Mouse (Mus musculus) yolk sac, embryonic 10.5 days (tissue): ENCODE measurements at regions not wholly inside any gene's neighbourhood (a gene's known extent, or its start where the extent isn't known, plus 50 kb on each side); places are given as distances from the start of the nearest gene placed in this dataset.

ENCODE experiments used
- DNase-seq: peaks from one replicate; pipeline ENCODE4 v3.0.0-alpha.2; 2017; ENCODE audit warnings: low spot score

- DNase-seq: no peak
These were observed 286.6 kb upstream of the Prkd1 start for GRCm38 (mm10) chr12:50935516-50935915.

DNA sequence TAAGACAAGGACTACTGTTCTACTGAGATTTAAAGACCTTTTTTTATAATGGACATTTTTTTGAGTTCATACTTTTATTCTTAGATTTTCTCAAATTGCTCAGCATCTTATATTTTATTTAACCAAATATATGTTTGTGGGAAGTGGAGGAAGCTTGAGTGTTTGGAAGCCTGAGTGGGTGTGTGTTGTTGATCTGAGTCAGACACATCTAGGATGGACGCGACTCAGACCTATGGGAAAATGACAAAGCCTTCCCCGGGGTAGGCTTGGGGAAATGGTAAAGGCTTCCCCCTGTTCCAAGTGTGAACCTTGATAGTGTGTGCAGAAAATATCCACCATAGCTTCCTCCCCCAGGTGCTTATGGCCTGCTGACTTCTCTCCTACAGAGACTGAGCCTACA lies 283.6 kb upstream of the Prkd1 start:
- DNase-seq: no peak

- DNase-seq: no peak
These were observed 280.7 kb upstream of the Prkd1 start for GRCm38 (mm10) chr12:50929641-50930040.

GRCm38 (mm10) chr12:50926234-50926633 lies 277.3 kb upstream of the Prkd1 start:
- DNase-seq: no peak

- no peak for DNase-seq
These were observed 272.8 kb upstream of the Prkd1 start for GRCm38 (mm10) chr12:50921739-50922138.

DNA sequence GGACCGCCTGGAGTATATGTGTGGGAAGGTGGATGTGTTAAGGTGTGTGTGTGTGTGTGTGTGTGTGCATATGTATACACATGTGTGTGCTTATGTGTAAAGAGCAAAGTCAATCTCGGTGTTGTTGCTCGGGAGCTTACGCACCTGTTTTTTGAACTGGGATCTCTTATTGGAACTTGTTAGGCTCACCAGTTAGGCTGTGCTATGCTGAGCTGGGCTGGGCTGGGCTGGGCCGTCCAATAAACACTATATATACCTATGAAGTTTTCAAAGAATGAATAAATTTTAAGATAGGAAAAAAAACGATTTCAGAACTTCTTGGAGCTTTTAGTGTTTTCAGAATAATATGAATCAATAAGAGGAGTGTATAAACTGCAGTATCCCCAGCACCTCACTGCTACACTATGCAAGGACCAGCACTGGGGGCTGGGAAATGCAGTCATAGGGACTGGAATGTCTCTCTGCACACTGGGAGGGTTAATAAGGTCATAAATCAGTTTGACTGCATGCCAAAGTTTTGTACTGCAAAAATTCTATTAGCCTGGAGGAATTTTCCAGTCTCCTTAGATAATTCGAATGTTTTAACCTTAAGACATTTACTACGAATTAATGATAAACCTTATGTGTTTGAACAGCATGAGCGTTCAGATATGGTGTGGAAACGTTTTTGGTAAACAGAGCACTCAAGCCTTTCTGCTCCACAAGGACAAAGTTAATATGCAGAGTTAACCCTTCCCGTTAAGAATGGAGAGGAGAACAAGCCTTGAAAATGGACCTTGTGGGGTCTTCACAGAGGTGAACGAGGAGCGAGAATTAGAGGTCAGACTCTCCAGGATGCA lies 250.9 kb upstream of the Prkd1 start:
- no peak for DNase-seq

- DNase-seq: no peak
These were observed 248.8 kb upstream of the Prkd1 start for GRCm38 (mm10) chr12:50897606-50898166.

- no peak for DNase-seq
These were observed 244.7 kb upstream of the Prkd1 start for GRCm38 (mm10) chr12:50893604-50894003.

DNA sequence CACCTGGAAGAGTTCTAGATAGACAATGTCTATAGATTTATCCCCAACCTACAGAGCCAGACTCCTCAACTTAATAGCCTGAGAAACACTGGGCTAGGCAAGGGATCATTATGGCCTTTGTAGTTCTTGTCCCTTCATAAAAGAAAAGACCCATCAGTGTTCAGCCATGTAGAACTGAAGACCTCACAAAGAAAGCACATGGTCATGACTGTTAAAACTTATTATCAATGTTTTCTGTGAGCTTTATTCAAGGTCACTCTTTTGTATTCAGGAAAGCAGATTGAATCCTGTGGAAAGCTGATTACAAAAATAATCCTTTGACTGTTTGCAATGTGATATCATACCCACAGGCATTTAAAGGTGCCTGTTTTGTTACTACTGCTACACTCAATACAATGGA lies 226.9 kb upstream of the Prkd1 start:
- DNase-seq: no peak

GRCm38 (mm10) chr12:50874024-50874398 lies 225.1 kb upstream of the Prkd1 start:
- no peak for DNase-seq

DNA sequence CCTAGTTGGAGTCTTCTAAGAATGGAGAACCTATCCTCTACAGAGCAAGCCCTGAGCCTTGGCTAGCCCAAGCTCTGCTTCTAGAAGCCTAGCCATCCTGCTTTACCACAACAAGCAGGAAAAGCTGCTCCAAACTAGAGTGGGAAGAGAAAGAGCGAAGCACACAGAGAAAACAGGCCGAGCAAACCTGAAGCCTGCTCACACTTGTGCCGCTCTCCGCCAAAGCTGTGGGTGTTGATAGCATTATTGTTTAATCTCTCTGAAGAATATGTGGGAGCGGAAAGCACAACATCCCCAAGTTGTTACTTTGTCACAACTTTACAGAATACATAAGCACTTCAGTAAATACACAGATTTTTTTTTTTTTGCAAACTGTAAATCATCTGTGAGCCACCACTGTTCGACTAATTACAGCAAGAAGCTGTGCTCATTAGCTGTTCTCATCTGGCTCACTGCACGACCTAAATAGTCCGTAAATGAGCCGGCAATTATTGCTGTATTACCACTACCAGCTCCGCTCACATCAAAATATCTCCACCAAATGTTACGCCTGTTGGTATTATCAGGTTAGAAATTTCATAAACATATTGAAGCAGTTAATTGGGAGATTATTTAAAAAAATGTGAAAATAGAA lies 224.6 kb upstream of the Prkd1 start:
- no peak for DNase-seq

GRCm38 (mm10) chr12:50851644-50852043 lies 202.7 kb upstream of the Prkd1 start:
- DNase-seq: no peak

GRCm38 (mm10) chr12:50847976-50848375 lies 199.1 kb upstream of the Prkd1 start:
- no peak for DNase-seq

- DNase-seq: no peak
These were observed 193.8 kb upstream of the Prkd1 start for GRCm38 (mm10) chr12:50842744-50843143.

GRCm38 (mm10) chr12:50839391-50839790 lies 190.5 kb upstream of the Prkd1 start:
- no peak for DNase-seq

GRCm38 (mm10) chr12:50808731-50809281 lies 159.9 kb upstream of the Prkd1 start:
- no peak for DNase-seq

DNA sequence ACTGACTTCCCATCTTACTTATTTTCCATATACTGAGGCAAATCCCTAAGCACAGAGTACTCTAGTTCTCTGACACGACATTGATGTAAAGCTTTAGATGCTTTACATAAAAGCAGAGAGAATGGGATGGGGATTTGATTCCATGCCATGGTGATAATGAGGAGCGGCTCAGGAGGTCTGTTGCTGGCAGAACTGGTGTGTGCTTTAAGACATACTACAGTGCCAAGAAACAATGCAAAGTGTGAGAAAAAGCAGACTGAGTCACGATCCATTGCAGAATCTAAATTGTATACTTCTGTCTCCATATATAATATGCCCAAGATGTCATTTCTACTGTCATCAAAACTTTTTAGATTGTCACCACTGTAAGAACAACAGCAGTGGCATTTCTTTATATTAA lies 155.5 kb upstream of the Prkd1 start:
- DNase-seq: no peak

GRCm38 (mm10) chr12:50765156-50765940 lies 116.5 kb upstream of the Prkd1 start:
- DNase-seq: no peak

- DNase-seq: no peak
These were observed 115.6 kb upstream of the Prkd1 start for GRCm38 (mm10) chr12:50764457-50764856.

- DNase-seq: no peak
These were observed 85.2 kb upstream of the Prkd1 start for GRCm38 (mm10) chr12:50734135-50734534.

DNA sequence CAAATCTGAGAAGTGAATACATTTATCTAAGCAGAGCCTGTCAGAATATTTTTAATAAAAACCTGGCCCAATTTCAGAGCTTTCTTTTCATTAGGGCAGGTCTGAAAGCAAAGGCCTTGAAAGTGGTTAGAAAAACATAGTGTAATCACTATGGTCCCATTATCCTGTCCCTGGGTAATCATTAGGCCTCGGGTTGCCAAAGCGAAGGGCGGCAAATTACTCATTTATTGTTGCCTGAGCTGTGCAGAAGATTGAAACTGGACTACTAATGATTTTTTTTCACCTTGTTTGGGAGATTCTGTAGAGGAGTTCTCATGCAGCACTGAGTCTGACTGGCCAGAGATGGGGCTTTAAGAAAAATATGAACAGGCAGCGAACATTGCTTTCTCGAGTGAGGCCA lies 63.7 kb upstream of the Prkd1 start:
- DNase-seq: no peak
